Mouse (Mus musculus): ENCODE results near the gene Arl9. TPM values are rescaled to one million over a fixed set of nuclear protein-coding genes. Genes with fewer than 3 reads are reported as not detected.
A peak's percentile ranks its signal among the peaks of the same experiment; 100 is the strongest.

Gene Arl9
- polyA plus RNA-seq, 1 experiment from 2014 or later, result 0.44 TPM

DNA sequence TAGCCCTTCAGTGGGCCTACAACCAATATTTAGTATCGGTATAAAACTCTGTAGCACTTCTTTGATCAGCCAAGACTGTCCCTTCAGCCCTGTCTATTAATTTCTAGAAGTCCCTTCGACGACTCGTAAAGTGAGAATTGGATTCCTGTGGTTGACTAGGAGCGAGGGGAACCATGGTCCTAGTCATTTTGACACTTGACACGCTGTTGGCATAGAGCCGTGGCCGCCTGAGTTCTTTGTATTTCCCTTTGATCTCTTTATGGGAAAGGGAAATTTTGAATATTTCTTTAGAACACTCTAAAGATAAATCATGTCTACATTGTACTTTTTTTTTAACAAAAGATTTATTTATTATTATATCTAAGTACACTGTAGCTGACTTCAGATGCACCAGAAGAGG, 28.1 kb upstream of the Arl9 start:
- 77% methylated on average over 8 of the region's 8 CpGs for WGBS
- H3K9ac ChIP-seq, result peak overlapping the region; percentile 88; the same call in 1 of the 2 replicates
- peaks cover 46% of the 10 kb centered on the region for H3K36me3 ChIP-seq
- no peaks in the 10 kb centered on the region for H3K27me3 ChIP-seq
- peaks cover 13% of the 10 kb centered on the region for H3K4me1 ChIP-seq
- H3K27ac ChIP-seq, result no peak overlapping the region
- peak overlapping the region; percentile 68 for H3K4me2 ChIP-seq
- H3K4me3 ChIP-seq (replicated peaks), result peak overlapping the region; percentile 99
- no peak for ATAC-seq (replicated peaks; ENCODE audit: low FRiP score)
- no peaks in the 10 kb centered on the region for H3K9me3 ChIP-seq (replicated peaks)

- H3K9ac ChIP-seq, result no peak overlapping the region
- H3K27me3 ChIP-seq, result no peaks in the 10 kb centered on the region
- WGBS, result 92% methylated on average over 11 of the region's 11 CpGs
- no peak overlapping the region for H3K4me3 ChIP-seq (replicated peaks)
- no peak for ATAC-seq (replicated peaks; ENCODE audit: low FRiP score)
- no peaks in the 10 kb centered on the region for H3K9me3 ChIP-seq (replicated peaks)
- H3K36me3 ChIP-seq, result peaks cover 86% of the 10 kb centered on the region
- H3K27ac ChIP-seq, result no peak overlapping the region
- H3K4me1 ChIP-seq, result no peaks in the 10 kb centered on the region
- no peak overlapping the region for H3K4me2 ChIP-seq
These were observed 19.8 kb upstream of the Arl9 start for GRCm38 (mm10) chr5:76984015-76984414.

- H3K27ac ChIP-seq, result no peak overlapping the region
- H3K27me3 ChIP-seq, result no peaks in the 10 kb centered on the region
- ATAC-seq (replicated peaks; ENCODE audit: low FRiP score), result no peak
- H3K36me3 ChIP-seq, result peaks cover 88% of the 10 kb centered on the region
- no peaks in the 10 kb centered on the region for H3K4me1 ChIP-seq
- H3K9me3 ChIP-seq (replicated peaks), result no peaks in the 10 kb centered on the region
- H3K4me3 ChIP-seq (replicated peaks), result no peak overlapping the region
- WGBS, result 78% methylated on average over 3 of the region's 3 CpGs
- H3K4me2 ChIP-seq, result no peak overlapping the region
- H3K9ac ChIP-seq, result no peak overlapping the region
These were observed 13.1 kb upstream of the Arl9 start for GRCm38 (mm10) chr5:76990789-76991188.

DNA sequence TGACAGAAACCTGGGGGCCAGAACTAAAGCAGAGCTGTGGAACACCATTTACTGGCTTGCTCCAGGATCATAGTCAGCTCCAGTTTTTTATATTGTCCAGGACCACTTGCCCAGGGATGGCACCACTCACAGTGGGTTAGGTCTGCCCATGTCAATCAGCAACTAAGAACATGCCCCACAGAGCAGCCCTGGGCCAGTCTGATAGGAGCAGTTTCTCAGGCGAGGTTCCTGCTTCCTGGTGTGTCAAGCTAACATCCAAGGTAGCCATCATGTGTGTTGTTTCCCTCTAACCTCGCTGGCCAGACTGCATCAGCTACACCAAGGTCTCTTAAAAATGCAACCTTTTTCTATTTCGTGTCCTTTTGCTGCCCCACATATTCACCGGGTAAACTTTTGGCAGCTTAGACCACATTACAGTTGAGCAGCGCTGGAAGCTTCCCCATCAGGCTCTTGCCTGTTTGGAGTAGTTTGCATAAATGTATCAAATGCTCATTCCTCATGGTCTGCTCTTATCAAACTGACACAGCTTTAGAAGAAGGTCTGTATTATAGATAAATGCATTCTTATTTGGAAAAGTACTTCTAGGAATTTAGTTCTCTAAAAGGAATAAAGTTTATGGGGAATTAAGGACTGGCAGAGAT, 10.6 kb upstream of the Arl9 start:
- Histone ChIP-seq H3K9ac (no peak overlapping the region), H3K4me2 (no peak overlapping the region), H3K4me1 (no peaks in the 10 kb centered on the region), H3K36me3 (peaks cover 91% of the 10 kb centered on the region), H3K27ac (no peak overlapping the region), H3K27me3 (no peaks in the 10 kb centered on the region), H3K9me3 (replicated peaks) (no peaks in the 10 kb centered on the region), H3K4me3 (replicated peaks) (no peak overlapping the region)
- ATAC-seq (replicated peaks; ENCODE audit: low FRiP score), result no peak
- 95% methylated on average over 5 of the region's 5 CpGs for WGBS

DNA sequence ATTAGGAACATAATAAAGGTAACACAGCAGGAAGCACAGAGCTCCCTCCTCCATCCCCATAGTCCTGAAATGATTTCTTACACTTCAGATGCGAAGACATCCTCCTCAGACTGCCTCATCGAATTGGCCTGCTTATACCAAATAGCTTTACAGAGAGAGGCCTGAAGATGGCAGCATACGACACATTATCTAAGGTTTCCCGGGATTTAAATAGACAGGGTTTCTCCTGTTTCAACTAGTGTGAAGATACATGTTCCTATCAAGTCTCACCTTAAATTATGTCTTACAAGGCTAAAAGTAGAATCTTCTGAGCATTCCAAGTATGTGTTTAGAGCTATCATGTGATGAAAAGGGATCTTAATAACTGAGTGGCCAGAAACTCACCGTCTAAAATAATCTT, 5.4 kb upstream of the Arl9 start:
- H3K4me1 ChIP-seq, result no peaks in the 10 kb centered on the region
- H3K9me3 ChIP-seq (replicated peaks), result no peaks in the 10 kb centered on the region
- peaks cover 76% of the 10 kb centered on the region for H3K36me3 ChIP-seq
- no peak overlapping the region for H3K4me3 ChIP-seq (replicated peaks)
- no peaks in the 10 kb centered on the region for H3K27me3 ChIP-seq
- no peak overlapping the region for H3K9ac ChIP-seq
- no peak overlapping the region for H3K27ac ChIP-seq
- no peak overlapping the region for H3K4me2 ChIP-seq
- 53% methylated on average over 5 of the region's 5 CpGs for WGBS
- ATAC-seq (replicated peaks; ENCODE audit: low FRiP score), result 0 out of 2 replicates have a peak, but pooled peaks have one; percentile 15

- H3K4me2 ChIP-seq, result no peak overlapping the region
- H3K4me3 ChIP-seq (replicated peaks), result no peak overlapping the region
- H3K27me3 ChIP-seq, result no peaks in the 10 kb centered on the region
- peaks cover 48% of the 10 kb centered on the region for H3K36me3 ChIP-seq
- no peaks in the 10 kb centered on the region for H3K4me1 ChIP-seq
- no peak for ATAC-seq (replicated peaks; ENCODE audit: low FRiP score)
- WGBS, result 92% methylated on average over 17 of the region's 17 CpGs
- H3K9me3 ChIP-seq (replicated peaks), result no peaks in the 10 kb centered on the region
- no peak overlapping the region for H3K9ac ChIP-seq
- H3K27ac ChIP-seq, result no peak overlapping the region
These were observed 2.7 kb upstream of the Arl9 start for GRCm38 (mm10) chr5:77001192-77001591.

- 96% methylated on average over 9 of the region's 9 CpGs for WGBS
- no peaks in the 10 kb centered on the region for H3K36me3 ChIP-seq
- H3K9me3 ChIP-seq (replicated peaks), result no peaks in the 10 kb centered on the region
- H3K4me3 ChIP-seq (replicated peaks), result no peak overlapping the region
- no peak overlapping the region for H3K9ac ChIP-seq
- no peak overlapping the region for H3K4me2 ChIP-seq
- no peak for ATAC-seq (replicated peaks; ENCODE audit: low FRiP score)
- no peak overlapping the region for H3K27ac ChIP-seq
- H3K27me3 ChIP-seq, result peaks cover 3% of the 10 kb centered on the region; the same call in 1 of the 2 replicates
- H3K4me1 ChIP-seq, result no peaks in the 10 kb centered on the region
These were observed 6.5 kb downstream of the Arl9 start for GRCm38 (mm10) chr5:77010352-77010751.

DNA sequence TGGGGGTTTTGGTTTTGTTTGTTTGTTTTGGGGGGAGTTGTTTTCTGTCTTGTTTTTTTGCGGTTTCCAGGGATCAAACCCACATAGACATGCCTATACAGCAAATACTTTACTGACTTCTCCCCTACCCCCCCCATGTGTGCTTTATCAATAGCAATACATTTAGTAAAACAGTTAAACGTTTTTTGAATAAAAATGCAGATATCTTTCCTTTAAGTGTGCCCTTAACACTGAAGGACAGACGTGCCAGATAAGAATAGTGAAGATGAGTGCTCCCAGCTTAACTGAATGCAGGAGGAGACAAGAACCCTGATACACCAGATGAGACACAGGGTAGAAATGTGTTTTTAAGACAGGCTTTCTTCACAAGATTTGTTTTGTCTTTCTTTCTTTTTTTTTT, 7.2 kb downstream of the Arl9 start:
- Histone ChIP-seq H3K9ac (no peak overlapping the region), H3K4me3 (replicated peaks) (no peak overlapping the region), H3K27me3 (peaks cover 4% of the 10 kb centered on the region; the same call in 1 of the 2 replicates), H3K36me3 (no peaks in the 10 kb centered on the region), H3K4me2 (no peak overlapping the region), H3K27ac (no peak overlapping the region), H3K9me3 (replicated peaks) (no peaks in the 10 kb centered on the region), H3K4me1 (peaks cover 3% of the 10 kb centered on the region)
- WGBS, result 70% methylated on average over 3 of the region's 3 CpGs
- ATAC-seq (replicated peaks; ENCODE audit: low FRiP score), result no peak

DNA sequence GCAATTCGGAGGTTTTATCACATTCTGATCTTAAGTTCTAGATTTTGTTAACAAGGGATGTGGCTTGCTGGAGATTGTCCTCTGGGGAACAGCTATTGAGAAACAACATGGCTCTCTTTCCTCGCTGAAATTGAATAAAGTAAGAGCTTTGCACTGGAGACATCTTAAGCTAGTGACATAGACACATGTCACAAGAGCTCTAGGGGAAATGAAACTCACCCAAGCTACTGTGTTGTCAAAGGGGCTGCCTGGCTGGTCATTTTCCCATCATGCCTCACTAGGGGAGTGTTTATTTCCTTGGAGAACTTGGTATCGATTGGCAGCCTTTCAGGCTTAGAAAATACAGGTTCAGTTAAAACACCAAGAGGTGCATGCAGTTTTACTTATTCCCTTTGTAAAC, 9.3 kb downstream of the Arl9 start:
- no peaks in the 10 kb centered on the region for H3K9me3 ChIP-seq (replicated peaks)
- H3K4me1 ChIP-seq, result peaks cover 8% of the 10 kb centered on the region
- ATAC-seq (replicated peaks; ENCODE audit: low FRiP score), result no peak
- WGBS, result 84% methylated on average over 3 of the region's 3 CpGs
- H3K27me3 ChIP-seq, result peaks cover 12% of the 10 kb centered on the region; the same call in 1 of the 2 replicates
- no peak overlapping the region for H3K4me2 ChIP-seq
- H3K27ac ChIP-seq, result no peak overlapping the region
- H3K4me3 ChIP-seq (replicated peaks), result no peak overlapping the region
- H3K9ac ChIP-seq, result no peak overlapping the region
- no peaks in the 10 kb centered on the region for H3K36me3 ChIP-seq

DNA sequence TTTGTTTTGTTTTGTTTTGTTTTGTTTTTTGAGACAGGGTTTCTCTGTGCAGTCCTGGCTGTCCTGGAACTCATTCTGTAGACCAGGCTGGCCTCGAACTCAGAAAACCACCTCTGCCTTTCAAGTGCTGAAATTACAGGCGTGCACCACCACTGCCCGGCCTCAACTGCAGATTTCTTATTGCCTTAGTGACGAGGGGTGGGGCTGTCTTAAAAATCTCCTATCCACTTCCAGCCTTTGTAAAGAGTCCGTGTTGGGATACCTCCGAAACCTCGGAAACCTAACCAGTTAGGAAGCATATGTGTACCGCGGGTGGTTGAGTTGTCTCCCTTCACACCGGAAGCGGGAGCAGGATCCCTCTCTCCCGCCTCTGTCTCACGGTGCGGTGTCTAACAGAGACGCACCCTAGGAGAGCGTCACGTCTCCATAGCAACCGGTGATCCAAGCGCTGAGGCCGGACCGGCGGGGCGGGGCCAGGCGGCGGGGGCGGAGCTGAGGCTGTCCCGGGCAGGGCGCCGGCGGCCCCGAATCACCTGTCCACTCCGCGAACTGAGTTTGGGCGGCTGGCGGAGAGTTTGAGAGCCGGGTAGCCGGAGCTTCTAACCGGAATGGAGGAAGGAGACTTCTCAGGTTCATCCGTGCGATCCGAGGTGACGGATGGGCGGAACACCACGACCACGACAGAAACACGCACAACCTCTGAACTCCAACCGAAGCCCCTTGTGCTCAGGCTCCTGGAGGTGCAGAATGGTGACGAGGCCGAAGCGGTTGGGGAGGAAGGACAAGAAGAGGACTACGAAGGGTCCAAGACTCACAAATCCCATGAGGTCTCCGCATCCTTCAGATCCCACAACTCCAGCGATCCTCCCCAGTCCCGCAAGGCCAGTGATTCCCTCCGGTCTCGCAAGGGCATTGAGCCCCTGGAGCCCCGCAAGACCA, 12.0 kb downstream of the Arl9 start, which contains the start of gene Thegl:
Thegl (plus strand) TSS at position 480 of the 939 bp plus-strand sequence.
- Histone ChIP-seq H3K36me3 (no peaks in the 10 kb centered on the region), H3K27ac (no peak within 1 kb of the TSS), H3K4me3 (replicated peaks) (peak within 1 kb of the TSS; percentile 55), H3K9me3 (replicated peaks) (no peaks in the 10 kb centered on the region), H3K27me3 (peaks cover 12% of the 10 kb centered on the region; the same call in 1 of the 2 replicates), H3K9ac (peak within 1 kb of the TSS; percentile 26; the same call in 1 of the 2 replicates), H3K4me2 (peak within 1 kb of the TSS; percentile 91), H3K4me1 (peaks cover 8% of the 10 kb centered on the region)
- WGBS, result 10% methylated on average over 57 of the region's 57 CpGs
- ATAC-seq (replicated peaks; ENCODE audit: low FRiP score), result peak; percentile 99

DNA sequence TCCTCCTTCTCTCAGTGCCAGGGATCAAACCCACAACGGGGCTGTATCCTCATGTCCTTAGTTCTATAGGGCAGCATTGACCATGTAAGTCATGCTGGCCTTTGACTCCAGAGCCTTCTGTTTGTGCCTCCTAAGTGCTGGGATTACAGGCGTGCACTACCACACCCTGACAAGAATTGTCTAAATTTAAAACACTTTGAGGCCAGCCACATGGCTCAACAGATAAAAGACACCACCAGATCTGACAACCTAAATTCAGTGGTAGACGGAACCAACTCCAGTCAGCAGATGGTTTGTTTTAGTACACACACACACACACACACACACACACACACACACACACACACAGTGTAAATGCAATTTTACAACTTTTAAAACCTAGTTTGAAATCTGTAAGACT, 24.2 kb downstream of the Arl9 start:
- no peak for ATAC-seq (replicated peaks; ENCODE audit: low FRiP score)
- no peaks in the 10 kb centered on the region for H3K36me3 ChIP-seq

GRCm38 (mm10) chr5:77029735-77030134, 25.9 kb downstream of the Arl9 start:
- Histone ChIP-seq H3K4me2 (no peak overlapping the region), H3K4me3 (replicated peaks) (no peak overlapping the region), H3K4me1 (no peaks in the 10 kb centered on the region), H3K9me3 (replicated peaks) (no peaks in the 10 kb centered on the region), H3K9ac (no peak overlapping the region), H3K27me3 (no peaks in the 10 kb centered on the region), H3K36me3 (no peaks in the 10 kb centered on the region), H3K27ac (no peak overlapping the region)
- ATAC-seq (replicated peaks; ENCODE audit: low FRiP score), result no peak
- WGBS, result 78% methylated on average over 5 of the region's 5 CpGs

More for the DNA sequence above, 24.2 kb downstream of the Arl9 start:
- no peaks in the 10 kb centered on the region for H3K4me1 ChIP-seq
- 72% methylated on average over 3 of the region's 3 CpGs for WGBS
- no peak overlapping the region for H3K4me3 ChIP-seq (replicated peaks)
- H3K27ac ChIP-seq, result no peak overlapping the region
- no peaks in the 10 kb centered on the region for H3K9me3 ChIP-seq (replicated peaks)
- no peaks in the 10 kb centered on the region for H3K27me3 ChIP-seq
- H3K9ac ChIP-seq, result no peak overlapping the region
- no peak overlapping the region for H3K4me2 ChIP-seq

All from kidney, embryonic 15.5 days (tissue).